Mouse (Mus musculus): ENCODE results near the gene Aanat. TPM values are rescaled to one million over a fixed set of nuclear protein-coding genes. Genes with fewer than 3 reads are reported as not detected.

The Aanat gene
- total and polyA plus RNA-seq, 2 experiments from 2014 or later, result 0.46 to 0.68 TPM

DNA sequence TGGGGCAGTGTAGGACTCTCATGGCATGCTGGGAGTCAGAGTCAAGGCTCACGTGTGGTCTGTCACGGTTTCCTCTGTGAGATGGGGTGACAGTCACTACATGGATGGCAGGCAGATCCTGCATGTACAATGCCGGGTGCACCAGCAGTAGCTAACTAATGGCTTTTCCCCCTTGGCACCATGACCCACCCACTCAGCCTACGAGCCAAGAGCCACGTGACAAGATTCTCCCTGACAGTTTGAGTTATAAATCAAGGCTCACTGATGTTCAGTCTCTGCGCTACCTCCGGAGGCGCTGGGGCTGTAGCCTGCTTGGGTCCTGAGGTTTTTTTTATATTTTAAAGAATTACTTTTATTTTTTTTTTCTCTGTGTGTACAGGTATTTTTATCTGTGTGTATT, 33.3 kb downstream of the Aanat start:
- no peaks in the 10 kb centered on the region for H3K36me3 ChIP-seq (ENCODE audit: insufficient read depth, low read length)
- 42% methylated on average over 8 of the region's 8 CpGs for WGBS
- H3K9me3 ChIP-seq (ENCODE audit: low read length), result no peaks in the 10 kb centered on the region
- H3K4me2 ChIP-seq (ENCODE audit: low read depth, low read length), result no peak overlapping the region; the same call in 1 of the 2 replicates
- peaks cover 38% of the 10 kb centered on the region for H3K4me1 ChIP-seq (ENCODE audit: insufficient read depth, low read length)
- H3K4me3 ChIP-seq (ENCODE audit: low read length), result no peak overlapping the region
- ATAC-seq (no peak), DNase-seq (ENCODE audit: low spot score) (peak; percentile 46)
- no peak overlapping the region for H3K9ac ChIP-seq (replicated peaks; ENCODE audit: low read length)
- TF ChIP-seq CTCF (IDR thresholded peaks at IDR 0.05; ENCODE audit: low read depth), result no peak
- peak overlapping the region; percentile 11; the same call in 1 of the 2 replicates for H3K27ac ChIP-seq
- no peaks in the 10 kb centered on the region for H3K27me3 ChIP-seq (ENCODE audit: insufficient read depth, low read length)

DNA sequence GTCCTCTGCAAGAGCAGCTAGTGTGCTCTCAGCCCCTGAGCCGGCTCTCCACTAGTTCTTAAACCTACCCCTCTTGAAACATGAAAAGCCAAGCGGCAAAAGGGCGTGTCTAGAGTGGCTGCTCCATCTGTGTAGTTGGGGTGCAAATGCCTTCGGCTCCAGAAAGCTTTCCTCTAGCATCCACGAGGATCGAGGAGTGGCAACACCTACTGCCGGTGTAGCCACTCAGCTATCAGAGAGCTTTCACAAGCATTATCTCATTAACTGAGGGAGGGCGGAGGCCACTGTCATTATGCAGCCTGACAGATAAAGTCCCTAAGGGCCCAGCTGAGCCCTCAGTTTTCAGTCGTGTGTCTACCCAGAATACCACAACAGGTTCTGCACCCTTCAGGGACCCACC, 33.8 kb downstream of the Aanat start:
- WGBS, result 36% methylated on average over 9 of the region's 9 CpGs

DNA sequence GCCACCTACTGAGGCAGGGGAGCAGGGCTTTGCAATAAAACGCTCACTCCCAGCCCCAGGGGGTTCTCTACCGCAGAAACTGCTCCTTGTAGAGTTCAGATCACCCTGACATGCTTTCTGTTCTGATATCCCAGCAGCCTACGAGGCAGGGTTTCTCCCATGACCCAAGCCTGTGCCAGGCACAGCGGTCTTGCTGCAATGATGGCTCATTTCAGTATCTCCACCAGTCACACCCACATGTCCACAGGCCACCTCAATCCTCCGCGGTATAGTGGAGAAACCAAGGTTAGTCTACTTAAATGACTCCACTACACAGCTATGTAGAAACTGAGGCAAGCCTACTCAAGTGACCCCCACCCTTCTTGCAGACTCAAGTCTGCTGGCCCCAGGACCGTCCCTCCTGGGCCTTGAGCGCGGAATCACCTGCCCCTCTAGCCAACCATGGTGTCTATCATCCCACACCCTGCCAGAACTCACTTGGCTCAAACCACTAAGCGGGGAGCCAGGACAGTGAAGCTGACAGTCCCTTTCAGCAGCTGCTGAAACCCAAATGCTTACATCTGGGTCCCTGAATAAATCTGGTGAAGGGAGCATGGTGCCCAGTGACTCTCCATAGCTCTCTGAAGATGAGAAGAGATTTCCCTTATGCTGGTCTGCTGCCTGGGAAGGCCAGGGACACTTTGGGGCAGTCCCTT, 34.5 kb downstream of the Aanat start:
- Histone ChIP-seq H3K27ac (peak overlapping the region; percentile 51), H3K9ac (replicated peaks; ENCODE audit: low read length) (no peak overlapping the region)
- peak; percentile 44 for ATAC-seq

More for the DNA sequence above, 33.8 kb downstream of the Aanat start:
- DNase-seq (ENCODE audit: low spot score), result no peak
- Histone ChIP-seq H3K4me2 (ENCODE audit: low read depth, low read length) (no peak overlapping the region), H3K9ac (replicated peaks; ENCODE audit: low read length) (no peak overlapping the region), H3K9me3 (ENCODE audit: low read length) (no peaks in the 10 kb centered on the region), H3K4me3 (ENCODE audit: low read length) (no peak overlapping the region), H3K27me3 (ENCODE audit: insufficient read depth, low read length) (0 out of 2 replicates have a peak, but pooled peaks cover 3% of the 10 kb centered on the region), H3K27ac (no peak overlapping the region), H3K36me3 (ENCODE audit: insufficient read depth, low read length) (no peaks in the 10 kb centered on the region), H3K4me1 (ENCODE audit: insufficient read depth, low read length) (peaks cover 39% of the 10 kb centered on the region)
- TF ChIP-seq CTCF (IDR thresholded peaks at IDR 0.05; ENCODE audit: low read depth), result no peak
- ATAC-seq, result no peak

DNA sequence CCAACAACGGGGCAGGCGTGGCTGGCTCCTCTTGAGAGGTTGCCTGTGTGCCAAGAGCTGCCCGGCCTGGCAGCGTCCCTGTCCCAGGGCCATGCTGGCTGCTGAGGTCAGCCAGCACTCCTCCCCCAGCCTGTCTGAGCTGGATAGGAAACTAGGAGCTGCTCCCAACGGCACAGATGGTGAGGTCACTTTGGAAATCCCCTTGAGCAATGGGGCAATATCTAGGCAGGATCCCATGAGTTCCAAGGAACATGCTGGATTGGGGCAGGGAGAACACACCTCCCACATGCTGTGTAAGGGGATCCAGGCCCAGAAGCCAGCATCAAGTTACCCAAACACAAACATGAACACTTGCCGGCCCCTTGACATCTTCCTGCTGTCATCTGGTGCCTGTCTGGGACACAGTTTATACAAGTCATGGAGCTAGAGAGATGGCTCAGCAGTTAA, 35.0 kb downstream of the Aanat start:
- Histone ChIP-seq H3K4me1 (ENCODE audit: insufficient read depth, low read length) (peaks cover 39% of the 10 kb centered on the region), H3K4me3 (ENCODE audit: low read length) (no peak overlapping the region), H3K27ac (peak overlapping the region; percentile 51; the same call in 1 of the 2 replicates), H3K9me3 (ENCODE audit: low read length) (no peaks in the 10 kb centered on the region), H3K4me2 (ENCODE audit: low read depth, low read length) (no peak overlapping the region), H3K36me3 (ENCODE audit: insufficient read depth, low read length) (no peaks in the 10 kb centered on the region), H3K27me3 (ENCODE audit: insufficient read depth, low read length) (peaks cover 7% of the 10 kb centered on the region; the same call in 1 of the 2 replicates), H3K9ac (replicated peaks; ENCODE audit: low read length) (no peak overlapping the region)
- DNase-seq (ENCODE audit: low spot score) (peak; percentile 80), ATAC-seq (peak; percentile 79)
- 29% methylated on average over 6 of the region's 6 CpGs for WGBS
- no peak for TF ChIP-seq CTCF (IDR thresholded peaks at IDR 0.05; ENCODE audit: low read depth)

More for the DNA sequence above, 34.5 kb downstream of the Aanat start:
- no peak for DNase-seq (ENCODE audit: low spot score)
- H3K4me1 ChIP-seq (ENCODE audit: insufficient read depth, low read length), result peaks cover 39% of the 10 kb centered on the region
- no peak for TF ChIP-seq CTCF (IDR thresholded peaks at IDR 0.05; ENCODE audit: low read depth)
- no peaks in the 10 kb centered on the region for H3K9me3 ChIP-seq (ENCODE audit: low read length)
- no peak overlapping the region for H3K4me2 ChIP-seq (ENCODE audit: low read depth, low read length)
- 61% methylated on average over 10 of the region's 10 CpGs for WGBS
- no peaks in the 10 kb centered on the region for H3K36me3 ChIP-seq (ENCODE audit: insufficient read depth, low read length)
- no peak overlapping the region for H3K4me3 ChIP-seq (ENCODE audit: low read length)
- peaks cover 7% of the 10 kb centered on the region; the same call in 1 of the 2 replicates for H3K27me3 ChIP-seq (ENCODE audit: insufficient read depth, low read length)

DNA sequence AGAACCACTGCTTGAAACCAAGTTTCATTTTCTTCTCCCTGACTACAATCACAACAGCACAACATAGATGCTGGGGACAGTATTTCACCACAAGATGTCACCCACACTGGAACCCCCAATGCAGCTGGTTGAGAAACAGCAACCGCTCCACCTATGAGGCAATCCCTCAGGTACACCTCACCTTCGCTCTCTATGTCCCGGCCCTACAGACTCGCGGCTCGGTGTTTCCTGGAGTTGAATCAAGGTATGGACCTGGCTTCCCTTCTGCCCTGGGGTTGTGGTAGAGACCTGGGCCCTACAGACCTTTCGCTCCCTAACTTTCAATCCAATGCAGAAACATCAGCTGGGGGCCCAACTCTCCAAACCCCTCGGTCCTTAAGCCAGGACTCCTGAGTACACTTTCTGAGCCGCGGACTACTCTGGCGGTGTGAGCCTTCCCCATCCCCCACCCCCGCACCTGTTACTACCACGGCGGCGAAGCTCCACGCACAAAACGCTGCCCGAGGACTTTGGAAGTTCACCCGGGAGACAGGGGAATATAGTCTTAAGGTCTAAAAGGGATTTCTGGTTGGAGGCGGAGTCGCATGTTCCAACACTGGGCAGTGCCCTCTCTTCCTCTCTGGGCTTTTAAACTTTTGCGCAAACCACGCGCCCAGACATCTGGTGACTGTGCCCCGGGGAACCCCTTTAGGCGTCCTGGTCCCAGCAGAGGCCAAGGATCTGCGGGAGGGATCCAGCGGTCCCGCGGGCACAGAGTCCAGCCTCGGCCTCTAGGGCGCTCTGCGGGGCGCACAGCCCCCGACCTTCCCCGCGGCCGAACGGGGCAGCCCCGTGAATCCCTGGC, 37.3 kb downstream of the Aanat start:
- DNase-seq (ENCODE audit: low spot score) (no peak), ATAC-seq (no peak)
- TF ChIP-seq CTCF (IDR thresholded peaks at IDR 0.05; ENCODE audit: low read depth), result 0 out of 2 replicates have a peak, but pooled peaks have one; percentile 22
- H3K27me3 ChIP-seq (ENCODE audit: insufficient read depth, low read length), result peaks cover 7% of the 10 kb centered on the region; the same call in 1 of the 2 replicates
- H3K36me3 ChIP-seq (ENCODE audit: insufficient read depth, low read length), result no peaks in the 10 kb centered on the region
- H3K27ac ChIP-seq, result no peak overlapping the region
- H3K4me1 ChIP-seq (ENCODE audit: insufficient read depth, low read length), result peaks cover 39% of the 10 kb centered on the region
- peak overlapping the region; percentile 49 for H3K9ac ChIP-seq (replicated peaks; ENCODE audit: low read length)
- peak overlapping the region; percentile 49 for H3K4me3 ChIP-seq (ENCODE audit: low read length)
- H3K9me3 ChIP-seq (ENCODE audit: low read length), result no peaks in the 10 kb centered on the region
- peak overlapping the region; percentile 78 for H3K4me2 ChIP-seq (ENCODE audit: low read depth, low read length)
- WGBS, result 9% methylated on average over 40 of the region's 40 CpGs

DNA sequence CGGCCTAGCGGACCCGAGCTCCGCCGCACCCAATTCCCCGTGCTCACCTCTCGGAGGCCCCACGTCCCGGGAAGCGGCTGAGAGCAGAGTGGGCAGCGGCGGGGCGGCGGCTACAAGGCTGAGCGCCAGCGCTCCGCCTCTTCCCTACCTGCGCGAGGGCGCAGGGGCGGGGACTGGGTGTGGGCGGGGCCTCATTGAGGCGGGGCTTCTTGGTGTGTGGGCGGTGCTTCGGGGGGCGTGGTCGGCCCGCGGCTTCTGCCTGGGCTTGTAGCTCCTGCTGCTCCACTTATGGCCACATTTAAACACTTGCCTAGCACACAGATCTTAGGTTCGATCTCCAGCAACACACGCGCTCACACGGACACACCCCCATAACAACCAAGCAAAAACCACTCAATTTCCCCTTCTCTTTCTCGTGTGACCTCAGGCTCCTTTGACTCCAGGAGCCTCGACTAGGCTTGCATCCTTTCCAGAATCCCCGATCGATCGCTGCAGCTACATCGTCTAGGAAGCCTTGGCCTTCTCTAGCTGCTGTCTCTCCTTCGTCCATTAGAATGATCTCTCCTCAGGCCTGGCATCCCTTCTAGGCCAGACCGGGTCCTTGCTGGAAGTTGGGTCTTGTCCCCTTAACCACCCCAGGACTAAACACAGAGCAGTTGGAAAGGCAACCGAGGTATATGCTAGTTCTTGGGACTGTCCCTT, 38.0 kb downstream of the Aanat start:
- ATAC-seq (no peak), DNase-seq (ENCODE audit: low spot score) (peak; percentile 55)
- H3K36me3 ChIP-seq (ENCODE audit: insufficient read depth, low read length), result no peaks in the 10 kb centered on the region
- no peaks in the 10 kb centered on the region for H3K9me3 ChIP-seq (ENCODE audit: low read length)
- H3K27ac ChIP-seq, result no peak overlapping the region
- peak overlapping the region; percentile 49 for H3K4me3 ChIP-seq (ENCODE audit: low read length)
- TF ChIP-seq CTCF (IDR thresholded peaks at IDR 0.05; ENCODE audit: low read depth), result no peak
- peaks cover 35% of the 10 kb centered on the region for H3K4me1 ChIP-seq (ENCODE audit: insufficient read depth, low read length)
- WGBS, result 11% methylated on average over 38 of the region's 42 CpGs
- peaks cover 7% of the 10 kb centered on the region; the same call in 1 of the 2 replicates for H3K27me3 ChIP-seq (ENCODE audit: insufficient read depth, low read length)
- H3K4me2 ChIP-seq (ENCODE audit: low read depth, low read length), result peak overlapping the region; percentile 78
- peak overlapping the region; percentile 49 for H3K9ac ChIP-seq (replicated peaks; ENCODE audit: low read length)

All from hindbrain, postnatal 0 days (tissue).